ENCODE assay signal across 13 mouse cellular contexts in genomic region chr3:135853604-135854297, GRCm38 (mm10). TPM values are rescaled to one million over a fixed set of nuclear protein-coding genes. Genes with fewer than 3 reads are reported as not detected.
DNase-seq lines count a peak whose midpoint lies in the region; ATAC-seq and TF ChIP-seq lines count a peak whose summit lies in the region.
"Had no signal": no experiment of that assay in that cellular context is flagged by ENCODE, and none has a peak within 500 bp of the region (broad histone marks: within the 10 kb centered on the region; RNA-seq: fewer than 3 reads in every experiment).

No protein-coding gene starts in this region.

- ATAC-seq in CD4-positive, CD25-positive, alpha-beta regulatory T cell, adult 4 months: no peak
- no peak for ATAC-seq in lung, embryonic 14.5 days (ENCODE audit: insufficient read depth)

- no peaks in the 10 kb centered on the region for H3K9me3 ChIP-seq in lung, embryonic 14.5 days (ENCODE audit: low read depth, low read length)
- H3K9me3 ChIP-seq: neural tube, embryonic 12.5 days had no signal

- 84% methylated on average over 10 of the region's 10 CpGs for WGBS in lung, embryonic 14.5 days
- WGBS in small intestine, adult 2 months: 89% methylated on average over 10 of the region's 10 CpGs

- no peak overlapping the region for H3K9ac ChIP-seq in lung, embryonic 14.5 days
- H3K9ac ChIP-seq: neural tube, embryonic 12.5 days had no signal

- no peak overlapping the region for H3K27ac ChIP-seq in lung, embryonic 14.5 days (ENCODE audit: low read depth)
- H3K27ac ChIP-seq in small intestine, adult 2 months (ENCODE audit: insufficient read depth, low read depth, low read length): no peak overlapping the region
- H3K27ac ChIP-seq: neural tube, embryonic 12.5 days had no signal

- TF ChIP-seq POLR2A in brain, embryonic 14.5 days (IDR thresholded peaks at IDR 0.05; ENCODE audit: borderline replicate concordance, extremely low read depth, insufficient read depth, insufficient read length, poor library complexity, severe bottlenecking): no peak
- TF ChIP-seq POLR2A in small intestine, adult 2 months (IDR thresholded peaks at IDR 0.05; ENCODE audit: low read depth, low read length): no peak

- no peaks in the 10 kb centered on the region for H3K36me3 ChIP-seq in lung, embryonic 14.5 days (ENCODE audit: insufficient read depth)
- no peaks in the 10 kb centered on the region for H3K36me3 ChIP-seq in small intestine, adult 2 months (ENCODE audit: control insufficient read depth, insufficient read depth, low read length)
- H3K36me3 ChIP-seq: neural tube, embryonic 12.5 days had no signal

- DNase-seq in CD4-positive, CD25-positive, alpha-beta regulatory T cell, adult 2 months (ENCODE audit: low read depth, low spot score): peak; percentile 6
- DNase-seq in lung, embryonic 14.5 days: no peak
- DNase-seq in lung, postnatal 10 days: no peak
- no peak for DNase-seq in brain, embryonic 14.5 days (ENCODE audit: low read depth)
- DNase-seq in thymus, postnatal 0 days (ENCODE audit: low spot score): no peak
- no peak for DNase-seq in urinary bladder, postnatal 14 days (ENCODE audit: low spot score)
- DNase-seq: adrenal gland, postnatal 10 days; cerebellum, adult 8-10 months; kidney, adult 8-10 months; right cerebral cortex, adult 18-20 months had no signal

- H3K4me3 ChIP-seq in lung, embryonic 14.5 days (ENCODE audit: low read depth, low read length): no peak overlapping the region
- H3K4me3 ChIP-seq in small intestine, adult 2 months (ENCODE audit: low read depth, low read length): no peak overlapping the region
- H3K4me3 ChIP-seq: neural tube, embryonic 12.5 days had no signal

- no peak overlapping the region for H3K4me2 ChIP-seq in lung, embryonic 14.5 days
- H3K4me2 ChIP-seq: neural tube, embryonic 12.5 days had no signal

- no peaks in the 10 kb centered on the region for H3K27me3 ChIP-seq in lung, embryonic 14.5 days (ENCODE audit: insufficient read depth, low read length)
- H3K27me3 ChIP-seq in small intestine, adult 2 months (ENCODE audit: control insufficient read depth, insufficient read depth, low read length): no peaks in the 10 kb centered on the region
- H3K27me3 ChIP-seq: neural tube, embryonic 12.5 days had no signal

- H3K4me1 ChIP-seq in lung, embryonic 14.5 days (ENCODE audit: insufficient read depth): no peaks in the 10 kb centered on the region
- peaks cover 3% of the 10 kb centered on the region; the same call in 1 of the 2 replicates for H3K4me1 ChIP-seq in small intestine, adult 2 months (ENCODE audit: control insufficient read depth, insufficient read depth, insufficient read length, low read length)
- H3K4me1 ChIP-seq: neural tube, embryonic 12.5 days had no signal

- peak; percentile 33 for TF ChIP-seq CTCF in lung, embryonic 14.5 days (IDR thresholded peaks at IDR 0.05; ENCODE audit: low read depth)
- TF ChIP-seq CTCF in brain, embryonic 14.5 days (IDR thresholded peaks at IDR 0.05; ENCODE audit: borderline replicate concordance, extremely low read depth, insufficient read depth, insufficient read length): peak; percentile 31; the same call in 1 of the 2 replicates
- peak; percentile 37; the same call in 1 of the 2 replicates for TF ChIP-seq CTCF in small intestine, adult 2 months (IDR thresholded peaks at IDR 0.05; ENCODE audit: extremely low read depth, insufficient read length, insufficient replicate concordance, low read depth, low read length)

RNA-seq across cellular contexts. Expression of gene Slc39a8, which starts 28.7 kb away (rescaled TPM):
- polyA plus RNA-seq in CD4-positive, CD25-positive, alpha-beta regulatory T cell, adult 4 months (2017; shearing (Covaris generic)): 1 to 10 TPM in 1 of 2 experiments, under 1 TPM in 1; 0.54 to 1.4 TPM
- polyA plus RNA-seq in lung, embryonic 14.5 days (2014; fragmentation: Nextera tagmentation; extraction: Ambion mirVana): 20.2 and 22.6 TPM in 2 replicates
- 5.4 and 9.7 TPM in 2 replicates for polyA plus RNA-seq in brain, embryonic 14.5 days (2012; rRNA removed)
- polyA plus RNA-seq in small intestine, adult 2 months (2012; rRNA removed): 2.8 and 3.3 TPM in 2 replicates
- polyA plus RNA-seq in thymus, postnatal 0 days (2015; fragmentation: Nextera tagmentation; extraction: Ambion mirVana): 5.6 and 7.3 TPM in 2 replicates
